Mouse (Mus musculus) neural tube, embryonic 13.5 days (tissue): ENCODE measurements around the gene Ankrd39. TPM values are rescaled to one million over a fixed set of nuclear protein-coding genes. Genes with fewer than 3 reads are reported as not detected.

Source experiments
- ATAC-seq: fragments of 200-750 bp; cut with Nextera tagmentation; 2 replicates; pipeline ENCODE4 v1.8.0; 2017; ENCODE audit warnings: low read depth, mild to moderate bottlenecking, moderate TSS enrichment, moderate library complexity
- H3K27ac ChIP-seq: fragments of 300-500 bp; sonication (generic); replicated peaks from 2 replicates; pipeline ENCODE4 v1.5.1; 2015; ENCODE audit warnings: moderate library complexity, mild to moderate bottlenecking, inconsistent platforms
- H3K27me3 ChIP-seq: fragments of 300-500 bp; sonication (generic); 2 replicates; pipeline ENCODE4 v1.6.1; 2015; ENCODE audit warnings: mild to moderate bottlenecking, inconsistent platforms
- H3K36me3 ChIP-seq: fragments of 300-500 bp; sonication (generic); 2 replicates; pipeline ENCODE4 v1.6.1; 2015; ENCODE audit warnings: mild to moderate bottlenecking, inconsistent platforms
- H3K4me1 ChIP-seq: fragments of 300-500 bp; sonication (generic); replicated peaks from 2 replicates; pipeline ENCODE4 v1.6.1; 2015; ENCODE audit warnings: inconsistent platforms
- H3K4me2 ChIP-seq: fragments of 300-500 bp; sonication (generic); 2 replicates; pipeline ENCODE4 v1.6.1; 2015; ENCODE audit warnings: inconsistent platforms, mild to moderate bottlenecking, moderate library complexity
- H3K4me3 ChIP-seq: fragments of 300-500 bp; sonication (generic); 2 replicates; pipeline ENCODE4 v1.5.1; 2015; ENCODE audit warnings: mild to moderate bottlenecking, inconsistent platforms
- H3K9ac ChIP-seq: fragments of 300-500 bp; sonication (generic); 2 replicates; pipeline ENCODE4 v1.6.1; 2015; ENCODE audit warnings: moderate library complexity, mild to moderate bottlenecking, inconsistent platforms
- H3K9me3 ChIP-seq: fragments of 300-500 bp; sonication (generic); 2 replicates; pipeline ENCODE4 v1.6.1; 2016; ENCODE audit warnings: inconsistent platforms
- WGBS: fragments of 180-500 bp; shearing (Covaris S2); methylation state at CpG from one replicate; pipeline ENCODE4 v1.1.7; 2015; 5-methylcytosine and 5-hydroxymethylcytosine counted together
- polyA plus RNA-seq: library from polyadenylated mRNA; unstranded; fragments of >200 nt; fragmentation: Nextera tagmentation; extraction: Ambion mirVana; gene quantifications from 2 replicates; pipeline ENCODE4 v1.2.1, GENCODE M21; 2015

Gene Ankrd39
- polyA plus RNA-seq, 1 experiment from 2014 or later, result 26.2 TPM

- H3K4me3 ChIP-seq, result no peak overlapping the region
- WGBS, result 93% methylated on average over 5 of the region's 5 CpGs
- no peak overlapping the region for H3K9ac ChIP-seq
- ATAC-seq, result no peak
- H3K27me3 ChIP-seq, result no peaks in the 10 kb centered on the region
- peaks cover 28% of the 10 kb centered on the region for H3K4me1 ChIP-seq
- H3K36me3 ChIP-seq, result no peaks in the 10 kb centered on the region
- H3K9me3 ChIP-seq, result no peaks in the 10 kb centered on the region
- H3K27ac ChIP-seq, result no peak overlapping the region
- no peak overlapping the region for H3K4me2 ChIP-seq
Observed at GRCm38 (mm10) chr1:36570320-36570719, 23.1 kb upstream of the Ankrd39 start.

GRCm38 (mm10) chr1:36569694-36570276 lies 22.5 kb upstream of the Ankrd39 start:
- 39% methylated on average over 7 of the region's 7 CpGs for WGBS

GRCm38 (mm10) chr1:36568776-36569175 lies 21.5 kb upstream of the Ankrd39 start:
- ATAC-seq, result no peak
- Histone ChIP-seq H3K4me3 (no peak overlapping the region), H3K27ac (no peak overlapping the region), H3K9ac (no peak overlapping the region), H3K4me1 (peaks cover 22% of the 10 kb centered on the region; the same call in 1 of the 2 replicates), H3K36me3 (no peaks in the 10 kb centered on the region), H3K27me3 (no peaks in the 10 kb centered on the region), H3K4me2 (no peak overlapping the region), H3K9me3 (no peaks in the 10 kb centered on the region)
- WGBS, result 78% methylated on average over 4 of the region's 4 CpGs

More at GRCm38 (mm10) chr1:36569694-36570276, 22.5 kb upstream of the Ankrd39 start:
- Histone ChIP-seq H3K36me3 (no peaks in the 10 kb centered on the region), H3K4me1 (peaks cover 27% of the 10 kb centered on the region), H3K27ac (no peak overlapping the region), H3K4me2 (no peak overlapping the region), H3K9ac (no peak overlapping the region), H3K4me3 (no peak overlapping the region), H3K9me3 (no peaks in the 10 kb centered on the region), H3K27me3 (no peaks in the 10 kb centered on the region)
- ATAC-seq, result no peak

- Histone ChIP-seq H3K4me1 (peaks cover 22% of the 10 kb centered on the region; the same call in 1 of the 2 replicates), H3K9ac (no peak overlapping the region), H3K4me3 (no peak overlapping the region), H3K4me2 (no peak overlapping the region), H3K36me3 (no peaks in the 10 kb centered on the region), H3K27me3 (no peaks in the 10 kb centered on the region), H3K9me3 (no peaks in the 10 kb centered on the region), H3K27ac (no peak overlapping the region)
- no peak for ATAC-seq
- WGBS, result 55% methylated on average over 21 of the region's 21 CpGs
Observed at GRCm38 (mm10) chr1:36567818-36568603, 20.8 kb upstream of the Ankrd39 start.

- H3K27ac ChIP-seq, result no peak overlapping the region
- H3K4me1 ChIP-seq, result peaks cover 15% of the 10 kb centered on the region; the same call in 1 of the 2 replicates
- H3K27me3 ChIP-seq, result no peaks in the 10 kb centered on the region
- H3K36me3 ChIP-seq, result no peaks in the 10 kb centered on the region
- H3K9ac ChIP-seq, result no peak overlapping the region
- no peak for ATAC-seq
- H3K4me3 ChIP-seq, result no peak overlapping the region
- H3K9me3 ChIP-seq, result no peaks in the 10 kb centered on the region
- H3K4me2 ChIP-seq, result no peak overlapping the region
- 15% methylated on average over 2 of the region's 2 CpGs for WGBS
Observed at GRCm38 (mm10) chr1:36566425-36566824, 19.2 kb upstream of the Ankrd39 start.

- Histone ChIP-seq H3K27me3 (no peaks in the 10 kb centered on the region), H3K9ac (no peak overlapping the region), H3K27ac (no peak overlapping the region), H3K4me3 (no peak overlapping the region), H3K4me1 (peaks cover 24% of the 10 kb centered on the region), H3K4me2 (no peak overlapping the region), H3K36me3 (no peaks in the 10 kb centered on the region), H3K9me3 (no peaks in the 10 kb centered on the region)
- ATAC-seq, result no peak
- WGBS, result 84% methylated on average over 6 of the region's 6 CpGs
Observed at GRCm38 (mm10) chr1:36564101-36564500, 16.9 kb upstream of the Ankrd39 start.

GRCm38 (mm10) chr1:36563632-36564031 lies 16.4 kb upstream of the Ankrd39 start:
- H3K4me2 ChIP-seq, result no peak overlapping the region
- H3K9me3 ChIP-seq, result no peaks in the 10 kb centered on the region
- H3K27ac ChIP-seq, result no peak overlapping the region
- 65% methylated on average over 4 of the region's 4 CpGs for WGBS
- no peak overlapping the region for H3K4me3 ChIP-seq
- H3K36me3 ChIP-seq, result no peaks in the 10 kb centered on the region
- no peak overlapping the region for H3K9ac ChIP-seq
- peaks cover 28% of the 10 kb centered on the region for H3K4me1 ChIP-seq
- no peaks in the 10 kb centered on the region for H3K27me3 ChIP-seq
- no peak for ATAC-seq

GRCm38 (mm10) chr1:36563197-36563596 lies 16.0 kb upstream of the Ankrd39 start:
- 77% methylated on average over 2 of the region's 2 CpGs for WGBS
- H3K36me3 ChIP-seq, result no peaks in the 10 kb centered on the region
- H3K27ac ChIP-seq, result no peak overlapping the region
- ATAC-seq, result no peak
- H3K27me3 ChIP-seq, result no peaks in the 10 kb centered on the region
- H3K4me2 ChIP-seq, result no peak overlapping the region
- no peaks in the 10 kb centered on the region for H3K9me3 ChIP-seq
- no peak overlapping the region for H3K9ac ChIP-seq
- H3K4me3 ChIP-seq, result no peak overlapping the region
- H3K4me1 ChIP-seq, result peaks cover 27% of the 10 kb centered on the region

- Histone ChIP-seq H3K27me3 (no peaks in the 10 kb centered on the region), H3K4me1 (peaks cover 22% of the 10 kb centered on the region), H3K36me3 (no peaks in the 10 kb centered on the region), H3K4me3 (no peak overlapping the region), H3K27ac (no peak overlapping the region), H3K9ac (no peak overlapping the region), H3K4me2 (no peak overlapping the region), H3K9me3 (no peaks in the 10 kb centered on the region)
- 72% methylated on average over 4 of the region's 4 CpGs for WGBS
- no peak for ATAC-seq
Observed at GRCm38 (mm10) chr1:36562388-36562787, 15.1 kb upstream of the Ankrd39 start.

GRCm38 (mm10) chr1:36560903-36561302 lies 13.7 kb upstream of the Ankrd39 start:
- no peaks in the 10 kb centered on the region for H3K36me3 ChIP-seq
- H3K9me3 ChIP-seq, result no peaks in the 10 kb centered on the region
- 39% methylated on average over 6 of the region's 6 CpGs for WGBS
- H3K4me2 ChIP-seq, result no peak overlapping the region
- no peak overlapping the region for H3K27ac ChIP-seq
- peaks cover 18% of the 10 kb centered on the region for H3K4me1 ChIP-seq
- ATAC-seq, result no peak
- H3K9ac ChIP-seq, result no peak overlapping the region
- H3K27me3 ChIP-seq, result no peaks in the 10 kb centered on the region
- no peak overlapping the region for H3K4me3 ChIP-seq

- Histone ChIP-seq H3K27ac (no peak overlapping the region), H3K27me3 (no peaks in the 10 kb centered on the region), H3K4me2 (no peak overlapping the region), H3K36me3 (peaks cover 4% of the 10 kb centered on the region; the same call in 1 of the 2 replicates), H3K9me3 (no peaks in the 10 kb centered on the region), H3K4me1 (peaks cover 28% of the 10 kb centered on the region), H3K4me3 (no peak overlapping the region), H3K9ac (no peak overlapping the region)
- WGBS, result 76% methylated on average over 5 of the region's 5 CpGs
- no peak for ATAC-seq
Observed at GRCm38 (mm10) chr1:36559888-36560287, 12.6 kb upstream of the Ankrd39 start.

- WGBS, result 10% methylated on average over 4 of the region's 4 CpGs
- H3K4me3 ChIP-seq, result peak overlapping the region; percentile 95
- peak overlapping the region; percentile 99 for H3K9ac ChIP-seq
- ATAC-seq, result no peak
- peak overlapping the region; percentile 95 for H3K4me2 ChIP-seq
- H3K27me3 ChIP-seq, result no peaks in the 10 kb centered on the region
- H3K4me1 ChIP-seq, result peaks cover 35% of the 10 kb centered on the region
- no peaks in the 10 kb centered on the region for H3K9me3 ChIP-seq
- H3K27ac ChIP-seq, result peak overlapping the region; percentile 99; the same call in 1 of the 2 replicates
- peaks cover 10% of the 10 kb centered on the region for H3K36me3 ChIP-seq
Observed at GRCm38 (mm10) chr1:36559256-36559655, 12.0 kb upstream of the Ankrd39 start.
